Mouse (Mus musculus) embryonic facial prominence, embryonic 12.5 days (tissue): Measurements from ENCODE around the gene Ccdc34. TPM values are rescaled to one million over a fixed set of nuclear protein-coding genes. Genes with fewer than 3 reads are reported as not detected.

Experiments
- ATAC-seq: fragments of 200-750 bp; cut with Nextera tagmentation; 2 replicates; pipeline ENCODE4 v1.8.0; 2017; ENCODE audit not compliant: insufficient number of reproducible peaks, insufficient read depth, low FRiP score, low TSS enrichment
- H3K27ac ChIP-seq: fragments of 300-500 bp; sonication (generic); 2 replicates; pipeline ENCODE4 v1.5.1; 2016; ENCODE audit warnings: mild to moderate bottlenecking
- H3K27me3 ChIP-seq: fragments of 300-500 bp; sonication (generic); 2 replicates; pipeline ENCODE4 v1.6.1; 2016; ENCODE audit warnings: mild to moderate bottlenecking, moderate library complexity
- H3K36me3 ChIP-seq: fragments of 300-500 bp; sonication (generic); 2 replicates; pipeline ENCODE4 v1.6.1; 2016; ENCODE audit warnings: mild to moderate bottlenecking
- H3K4me1 ChIP-seq: fragments of 300-500 bp; sonication (generic); 2 replicates; pipeline ENCODE4 v1.6.1; 2016
- H3K4me2 ChIP-seq: fragments of 300-500 bp; sonication (generic); replicated peaks from 2 replicates; pipeline ENCODE4 v1.6.1; 2016; ENCODE audit warnings: mild to moderate bottlenecking, moderate library complexity
- H3K4me3 ChIP-seq: fragments of 300-500 bp; sonication (generic); 2 replicates; pipeline ENCODE4 v1.5.1; 2016; ENCODE audit warnings: mild to moderate bottlenecking
- H3K9ac ChIP-seq: fragments of 300-500 bp; sonication (generic); 2 replicates; pipeline ENCODE4 v1.6.1; 2016; ENCODE audit warnings: mild to moderate bottlenecking, moderate library complexity
- H3K9me3 ChIP-seq: fragments of 300-500 bp; sonication (generic); 2 replicates; pipeline ENCODE4 v1.6.1; 2016; ENCODE audit warnings: mild to moderate bottlenecking, moderate library complexity
- WGBS: fragments of 180-500 bp; shearing (Covaris S2); methylation state at CpG from one replicate; pipeline ENCODE4 v1.1.7; 2016; 5-methylcytosine and 5-hydroxymethylcytosine counted together
- polyA plus RNA-seq: library from polyadenylated mRNA; unstranded; fragments of >200 nt; fragmentation: Nextera tagmentation; extraction: Ambion mirVana; gene quantifications from 2 replicates; pipeline ENCODE4 v1.2.1, GENCODE M21; 2016

Gene Ccdc34
- polyA plus RNA-seq, 1 experiment from 2014 or later = 51.0 TPM

- Histone ChIP-seq H3K36me3 (no peaks in the 10 kb centered on the region), H3K4me3 (no peak overlapping the region), H3K9ac (no peak overlapping the region), H3K4me2 (no peak overlapping the region), H3K27ac (no peak overlapping the region), H3K27me3 (no peaks in the 10 kb centered on the region), H3K4me1 (no peaks in the 10 kb centered on the region; the same call in 1 of the 2 replicates), H3K9me3 (no peaks in the 10 kb centered on the region)
- ATAC-seq = no peak
- WGBS = 64% methylated on average over 13 of the region's 13 CpGs
Observed at GRCm38 (mm10) chr2:110202716-110203497, 185.3 kb downstream of the Ccdc34 start.

GRCm38 (mm10) chr2:110204169-110204568 lies 186.6 kb downstream of the Ccdc34 start:
- Histone ChIP-seq H3K9me3 (no peaks in the 10 kb centered on the region), H3K27ac (no peak overlapping the region), H3K36me3 (no peaks in the 10 kb centered on the region), H3K27me3 (no peaks in the 10 kb centered on the region), H3K4me3 (no peak overlapping the region), H3K4me1 (no peaks in the 10 kb centered on the region; the same call in 1 of the 2 replicates), H3K9ac (no peak overlapping the region), H3K4me2 (no peak overlapping the region)
- ATAC-seq = no peak
- WGBS = 51% methylated on average over 4 of the region's 4 CpGs

GRCm38 (mm10) chr2:110204705-110205318 lies 187.2 kb downstream of the Ccdc34 start:
- Histone ChIP-seq H3K9ac (no peak overlapping the region), H3K4me3 (no peak overlapping the region), H3K27me3 (no peaks in the 10 kb centered on the region), H3K9me3 (no peaks in the 10 kb centered on the region), H3K36me3 (no peaks in the 10 kb centered on the region), H3K4me1 (no peaks in the 10 kb centered on the region; the same call in 1 of the 2 replicates), H3K27ac (no peak overlapping the region), H3K4me2 (no peak overlapping the region; the same call in 1 of the 2 replicates)
- 13% methylated on average over 14 of the region's 14 CpGs for WGBS
- ATAC-seq = no peak

- Histone ChIP-seq H3K4me2 (no peak overlapping the region), H3K27me3 (no peaks in the 10 kb centered on the region), H3K36me3 (no peaks in the 10 kb centered on the region), H3K9ac (no peak overlapping the region), H3K9me3 (no peaks in the 10 kb centered on the region), H3K27ac (no peak overlapping the region), H3K4me1 (no peaks in the 10 kb centered on the region), H3K4me3 (no peak overlapping the region)
- WGBS = 80% methylated on average over 8 of the region's 8 CpGs
- ATAC-seq = no peak
Observed at GRCm38 (mm10) chr2:110210508-110211496, 193.2 kb downstream of the Ccdc34 start.

- Histone ChIP-seq H3K36me3 (no peaks in the 10 kb centered on the region), H3K4me1 (no peaks in the 10 kb centered on the region), H3K9me3 (no peaks in the 10 kb centered on the region), H3K4me2 (no peak overlapping the region), H3K4me3 (no peak overlapping the region), H3K27ac (no peak overlapping the region), H3K9ac (no peak overlapping the region), H3K27me3 (no peaks in the 10 kb centered on the region)
- no peak for ATAC-seq
- WGBS = 81% methylated on average over 4 of the region's 4 CpGs
Observed at GRCm38 (mm10) chr2:110214278-110214677, 196.7 kb downstream of the Ccdc34 start.

- H3K4me1 ChIP-seq = no peaks in the 10 kb centered on the region
- H3K9me3 ChIP-seq = no peaks in the 10 kb centered on the region
- H3K9ac ChIP-seq = no peak overlapping the region
- no peak for ATAC-seq
- no peaks in the 10 kb centered on the region for H3K36me3 ChIP-seq
- WGBS = 66% methylated on average over 9 of the region's 9 CpGs
- no peak overlapping the region for H3K4me3 ChIP-seq
- H3K27me3 ChIP-seq = no peaks in the 10 kb centered on the region
- no peak overlapping the region for H3K27ac ChIP-seq
- H3K4me2 ChIP-seq = no peak overlapping the region
Observed at GRCm38 (mm10) chr2:110214991-110215684, 197.5 kb downstream of the Ccdc34 start.

GRCm38 (mm10) chr2:110215685-110216058 lies 198.1 kb downstream of the Ccdc34 start:
- H3K4me3 ChIP-seq = no peak overlapping the region
- H3K4me1 ChIP-seq = no peaks in the 10 kb centered on the region
- H3K27ac ChIP-seq = no peak overlapping the region
- H3K4me2 ChIP-seq = no peak overlapping the region
- no peak for ATAC-seq
- WGBS = 78% methylated on average over 3 of the region's 3 CpGs
- no peaks in the 10 kb centered on the region for H3K36me3 ChIP-seq
- H3K9me3 ChIP-seq = no peaks in the 10 kb centered on the region
- H3K9ac ChIP-seq = no peak overlapping the region
- no peaks in the 10 kb centered on the region for H3K27me3 ChIP-seq

- Histone ChIP-seq H3K27ac (no peak overlapping the region), H3K9me3 (no peaks in the 10 kb centered on the region), H3K4me3 (no peak overlapping the region), H3K36me3 (no peaks in the 10 kb centered on the region), H3K27me3 (no peaks in the 10 kb centered on the region), H3K4me2 (no peak overlapping the region), H3K9ac (no peak overlapping the region), H3K4me1 (no peaks in the 10 kb centered on the region)
- WGBS = 91% methylated on average over 1 of the region's 1 CpGs
- ATAC-seq = no peak
Observed at GRCm38 (mm10) chr2:110220492-110220891, 202.9 kb downstream of the Ccdc34 start.

- no peak for ATAC-seq
- 83% methylated on average over 2 of the region's 2 CpGs for WGBS
- Histone ChIP-seq H3K4me3 (no peak overlapping the region), H3K36me3 (no peaks in the 10 kb centered on the region), H3K4me1 (no peaks in the 10 kb centered on the region), H3K9me3 (no peaks in the 10 kb centered on the region), H3K4me2 (no peak overlapping the region), H3K9ac (no peak overlapping the region), H3K27ac (no peak overlapping the region), H3K27me3 (no peaks in the 10 kb centered on the region)
Observed at GRCm38 (mm10) chr2:110222793-110223192, 205.2 kb downstream of the Ccdc34 start.
